Mouse (Mus musculus): ENCODE measurements around the gene Cabp2. TPM values are rescaled to one million over a fixed set of nuclear protein-coding genes. Genes with fewer than 3 reads are reported as not detected.

Gene Cabp2
- polyA plus RNA-seq, 1 experiment = not detected

DNA sequence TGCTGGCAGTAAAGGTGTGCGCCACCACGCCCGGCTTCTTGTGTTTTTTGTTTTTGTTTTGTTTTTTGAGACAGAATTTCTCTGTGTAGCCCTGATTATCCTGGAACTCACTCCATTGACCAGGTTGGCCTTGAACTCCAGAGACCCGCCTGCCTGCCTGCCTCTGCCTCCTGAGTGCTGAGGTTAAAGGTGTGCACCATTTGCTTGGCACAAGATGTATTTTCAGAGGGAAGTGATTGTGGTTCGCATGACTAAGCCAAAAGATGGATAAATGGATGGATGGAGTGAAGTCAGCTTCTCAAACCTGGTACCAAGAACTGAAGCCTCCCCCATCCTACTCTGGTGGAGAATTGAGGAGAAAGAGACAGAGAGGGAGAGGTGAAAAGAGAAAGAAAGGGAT lies 26.8 kb upstream of the Cabp2 start:
- H3K9ac ChIP-seq (ENCODE audit: low read depth, poor library complexity, severe bottlenecking) = no peak overlapping the region
- H3K4me1 ChIP-seq (ENCODE audit: control insufficient read depth, insufficient read depth, low read length) = peaks cover 17% of the 10 kb centered on the region
- no peaks in the 10 kb centered on the region for H3K27me3 ChIP-seq (ENCODE audit: control insufficient read depth, insufficient read depth, low read length, poor library complexity, severe bottlenecking)
- no peak overlapping the region for H3K27ac ChIP-seq (ENCODE audit: insufficient read depth, low read length)
- no peak overlapping the region for H3K4me3 ChIP-seq (ENCODE audit: low read depth, low read length)
- H3K36me3 ChIP-seq (ENCODE audit: control insufficient read depth, insufficient read depth, low read length, poor library complexity, severe bottlenecking) = no peaks in the 10 kb centered on the region
- no peak for TF ChIP-seq CTCF (IDR thresholded peaks at IDR 0.05; ENCODE audit: low read depth, low read length)
- no peak for TF ChIP-seq EP300 (IDR thresholded peaks at IDR 0.05; ENCODE audit: insufficient read depth, low read depth, low read length)
- TF ChIP-seq POLR2A (IDR thresholded peaks at IDR 0.05; ENCODE audit: insufficient read depth, low read length) = no peak
- H3K9me3 ChIP-seq (replicated peaks; ENCODE audit: control insufficient read depth, insufficient read depth, low read length, poor library complexity, severe bottlenecking) = no peaks in the 10 kb centered on the region

DNA sequence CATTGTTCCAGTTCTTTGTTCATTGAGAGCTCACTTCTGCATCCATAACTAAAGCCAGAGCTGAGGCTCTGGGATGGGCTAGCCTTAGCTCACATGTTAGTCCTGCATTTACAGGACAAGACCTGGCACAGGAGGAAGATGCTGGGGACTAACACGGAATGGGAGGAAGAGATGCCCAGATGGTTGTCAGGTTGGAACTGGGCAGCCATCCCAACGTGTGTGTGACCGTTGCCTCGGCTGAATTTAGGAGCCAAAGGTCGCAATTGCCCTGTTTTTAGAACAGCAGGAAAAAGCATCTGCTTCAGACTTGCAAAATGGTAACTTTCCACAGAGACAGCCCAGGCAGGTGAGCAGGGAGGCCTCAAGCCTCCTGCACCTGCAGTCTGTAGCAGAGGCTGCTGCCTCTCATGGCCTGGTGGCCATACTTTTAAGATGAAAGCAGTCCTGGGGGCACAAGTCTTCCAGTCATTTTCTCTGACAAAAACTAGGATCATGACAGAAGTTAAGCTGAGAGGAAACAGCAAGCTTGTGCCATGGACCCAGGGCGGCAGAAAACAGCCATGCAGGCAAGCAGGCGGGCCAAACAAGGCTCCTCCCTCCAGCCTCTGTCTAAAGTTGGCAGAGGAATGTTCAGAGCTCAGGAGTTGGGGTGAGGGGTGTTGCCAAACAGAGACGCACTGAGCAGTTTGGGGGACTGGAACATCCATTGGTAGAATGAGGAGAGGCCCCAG lies 26.0 kb upstream of the Cabp2 start:
- H3K4me3 ChIP-seq (ENCODE audit: low read depth, low read length) = no peak overlapping the region
- H3K4me1 ChIP-seq (ENCODE audit: control insufficient read depth, insufficient read depth, low read length) = peaks cover 17% of the 10 kb centered on the region
- no peaks in the 10 kb centered on the region for H3K27me3 ChIP-seq (ENCODE audit: control insufficient read depth, insufficient read depth, low read length, poor library complexity, severe bottlenecking)
- peaks cover under 1% of the 10 kb centered on the region; the same call in 1 of the 2 replicates for H3K9me3 ChIP-seq (replicated peaks; ENCODE audit: control insufficient read depth, insufficient read depth, low read length, poor library complexity, severe bottlenecking)
- TF ChIP-seq EP300 (IDR thresholded peaks at IDR 0.05; ENCODE audit: insufficient read depth, low read depth, low read length) (no peak), CTCF (IDR thresholded peaks at IDR 0.05; ENCODE audit: low read depth, low read length) (no peak), POLR2A (IDR thresholded peaks at IDR 0.05; ENCODE audit: insufficient read depth, low read length) (no peak)
- H3K9ac ChIP-seq (ENCODE audit: low read depth, poor library complexity, severe bottlenecking) = no peak overlapping the region
- no peaks in the 10 kb centered on the region for H3K36me3 ChIP-seq (ENCODE audit: control insufficient read depth, insufficient read depth, low read length, poor library complexity, severe bottlenecking)
- no peak overlapping the region for H3K27ac ChIP-seq (ENCODE audit: insufficient read depth, low read length)

GRCm38 (mm10) chr19:4055947-4056693 lies 25.3 kb upstream of the Cabp2 start:
- Histone ChIP-seq H3K27me3 (ENCODE audit: control insufficient read depth, insufficient read depth, low read length, poor library complexity, severe bottlenecking) (peaks cover 2% of the 10 kb centered on the region; the same call in 1 of the 2 replicates), H3K9me3 (replicated peaks; ENCODE audit: control insufficient read depth, insufficient read depth, low read length, poor library complexity, severe bottlenecking) (peaks cover 7% of the 10 kb centered on the region), H3K9ac (ENCODE audit: low read depth, poor library complexity, severe bottlenecking) (no peak overlapping the region), H3K36me3 (ENCODE audit: control insufficient read depth, insufficient read depth, low read length, poor library complexity, severe bottlenecking) (no peaks in the 10 kb centered on the region), H3K4me1 (ENCODE audit: control insufficient read depth, insufficient read depth, low read length) (peaks cover 17% of the 10 kb centered on the region), H3K27ac (ENCODE audit: insufficient read depth, low read length) (no peak overlapping the region), H3K4me3 (ENCODE audit: low read depth, low read length) (no peak overlapping the region)
- TF ChIP-seq CTCF (IDR thresholded peaks at IDR 0.05; ENCODE audit: low read depth, low read length) (no peak), POLR2A (IDR thresholded peaks at IDR 0.05; ENCODE audit: insufficient read depth, low read length) (no peak), EP300 (IDR thresholded peaks at IDR 0.05; ENCODE audit: insufficient read depth, low read depth, low read length) (0 out of 2 replicates have a peak, but pooled peaks have one; percentile 23)

DNA sequence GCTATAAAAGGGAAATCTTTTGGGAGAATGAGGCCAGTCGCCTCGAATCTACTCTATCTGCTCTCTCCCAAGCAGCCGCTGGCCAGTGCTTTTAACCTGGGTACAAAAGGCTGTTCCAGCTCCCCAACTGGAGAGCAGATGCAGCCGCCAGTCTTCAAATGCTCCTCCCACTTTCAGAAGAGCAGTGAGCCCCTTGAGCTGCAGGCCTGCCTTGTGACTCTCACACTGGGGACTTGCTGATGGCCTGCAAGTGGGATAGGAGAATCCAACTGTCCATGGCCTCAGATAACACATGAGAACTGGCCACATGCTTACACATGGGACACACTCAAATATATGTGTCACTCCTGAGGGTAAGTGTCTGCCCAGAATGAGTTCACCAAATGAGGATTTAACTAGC lies 24.7 kb upstream of the Cabp2 start:
- Histone ChIP-seq H3K4me1 (ENCODE audit: control insufficient read depth, insufficient read depth, low read length) (peaks cover 17% of the 10 kb centered on the region), H3K9me3 (replicated peaks; ENCODE audit: control insufficient read depth, insufficient read depth, low read length, poor library complexity, severe bottlenecking) (peaks cover 7% of the 10 kb centered on the region), H3K27me3 (ENCODE audit: control insufficient read depth, insufficient read depth, low read length, poor library complexity, severe bottlenecking) (peaks cover 2% of the 10 kb centered on the region; the same call in 1 of the 2 replicates), H3K4me3 (ENCODE audit: low read depth, low read length) (no peak overlapping the region), H3K36me3 (ENCODE audit: control insufficient read depth, insufficient read depth, low read length, poor library complexity, severe bottlenecking) (no peaks in the 10 kb centered on the region), H3K9ac (ENCODE audit: low read depth, poor library complexity, severe bottlenecking) (no peak overlapping the region), H3K27ac (ENCODE audit: insufficient read depth, low read length) (no peak overlapping the region)
- TF ChIP-seq EP300 (IDR thresholded peaks at IDR 0.05; ENCODE audit: insufficient read depth, low read depth, low read length) = no peak
- no peak for TF ChIP-seq POLR2A (IDR thresholded peaks at IDR 0.05; ENCODE audit: insufficient read depth, low read length)
- TF ChIP-seq CTCF (IDR thresholded peaks at IDR 0.05; ENCODE audit: low read depth, low read length) = no peak

- Histone ChIP-seq H3K9me3 (replicated peaks; ENCODE audit: control insufficient read depth, insufficient read depth, low read length, poor library complexity, severe bottlenecking) (peaks cover 7% of the 10 kb centered on the region), H3K27me3 (ENCODE audit: control insufficient read depth, insufficient read depth, low read length, poor library complexity, severe bottlenecking) (peaks cover 2% of the 10 kb centered on the region; the same call in 1 of the 2 replicates), H3K36me3 (ENCODE audit: control insufficient read depth, insufficient read depth, low read length, poor library complexity, severe bottlenecking) (no peaks in the 10 kb centered on the region), H3K9ac (ENCODE audit: low read depth, poor library complexity, severe bottlenecking) (no peak overlapping the region), H3K4me1 (ENCODE audit: control insufficient read depth, insufficient read depth, low read length) (peaks cover 17% of the 10 kb centered on the region), H3K27ac (ENCODE audit: insufficient read depth, low read length) (no peak overlapping the region), H3K4me3 (ENCODE audit: low read depth, low read length) (no peak overlapping the region)
- TF ChIP-seq POLR2A (IDR thresholded peaks at IDR 0.05; ENCODE audit: insufficient read depth, low read length) (no peak), EP300 (IDR thresholded peaks at IDR 0.05; ENCODE audit: insufficient read depth, low read depth, low read length) (no peak), CTCF (IDR thresholded peaks at IDR 0.05; ENCODE audit: low read depth, low read length) (no peak)
These were observed 24.0 kb upstream of the Cabp2 start for GRCm38 (mm10) chr19:4057389-4057788.

DNA sequence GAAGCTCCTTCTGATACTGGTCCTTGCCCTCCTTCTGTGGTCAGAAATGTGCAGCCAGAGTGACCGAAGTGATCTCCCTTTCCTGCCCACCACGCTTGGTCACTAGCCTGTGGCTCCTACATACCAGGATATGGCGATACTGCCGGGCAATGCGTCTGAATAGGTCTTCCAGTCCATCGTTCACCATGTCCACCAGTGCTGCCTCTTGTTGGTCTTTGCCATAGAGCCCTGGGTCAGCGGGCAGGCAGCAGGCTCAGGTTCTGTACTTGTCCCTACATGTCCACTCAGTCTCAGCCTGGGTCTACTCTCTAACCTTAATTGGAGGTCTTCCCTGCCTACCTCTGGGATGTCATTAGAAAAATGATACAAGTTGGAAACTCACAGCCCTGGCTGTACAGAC lies 23.4 kb upstream of the Cabp2 start:
- Histone ChIP-seq H3K27me3 (ENCODE audit: control insufficient read depth, insufficient read depth, low read length, poor library complexity, severe bottlenecking) (peaks cover 2% of the 10 kb centered on the region; the same call in 1 of the 2 replicates), H3K9ac (ENCODE audit: low read depth, poor library complexity, severe bottlenecking) (no peak overlapping the region), H3K4me3 (ENCODE audit: low read depth, low read length) (no peak overlapping the region), H3K36me3 (ENCODE audit: control insufficient read depth, insufficient read depth, low read length, poor library complexity, severe bottlenecking) (no peaks in the 10 kb centered on the region), H3K27ac (ENCODE audit: insufficient read depth, low read length) (no peak overlapping the region), H3K4me1 (ENCODE audit: control insufficient read depth, insufficient read depth, low read length) (peaks cover 17% of the 10 kb centered on the region), H3K9me3 (replicated peaks; ENCODE audit: control insufficient read depth, insufficient read depth, low read length, poor library complexity, severe bottlenecking) (peaks cover 7% of the 10 kb centered on the region)
- TF ChIP-seq POLR2A (IDR thresholded peaks at IDR 0.05; ENCODE audit: insufficient read depth, low read length) (no peak), CTCF (IDR thresholded peaks at IDR 0.05; ENCODE audit: low read depth, low read length) (no peak), EP300 (IDR thresholded peaks at IDR 0.05; ENCODE audit: insufficient read depth, low read depth, low read length) (no peak)
